Mouse (Mus musculus): Measurements from ENCODE around the gene Tmem129.

GRCm38 (mm10) chr5:33698669-33699068 is 40.5 kb upstream of the Tmem129 start:
- TF ChIP-seq POLR2A (IDR thresholded peaks at IDR 0.05; ENCODE audit: borderline replicate concordance, insufficient read depth, low read length): no peak
- no peak for TF ChIP-seq CTCF (IDR thresholded peaks at IDR 0.05; ENCODE audit: borderline replicate concordance, insufficient read depth, low read depth, low read length)
